Mouse (Mus musculus): ENCODE measurements around the gene Lamc2. TPM values are rescaled to one million over a fixed set of nuclear protein-coding genes. Genes with fewer than 3 reads are reported as not detected.

Lamc2 gene
- polyA plus RNA-seq, 1 experiment from 2014 or later: 0.47 TPM

DNA sequence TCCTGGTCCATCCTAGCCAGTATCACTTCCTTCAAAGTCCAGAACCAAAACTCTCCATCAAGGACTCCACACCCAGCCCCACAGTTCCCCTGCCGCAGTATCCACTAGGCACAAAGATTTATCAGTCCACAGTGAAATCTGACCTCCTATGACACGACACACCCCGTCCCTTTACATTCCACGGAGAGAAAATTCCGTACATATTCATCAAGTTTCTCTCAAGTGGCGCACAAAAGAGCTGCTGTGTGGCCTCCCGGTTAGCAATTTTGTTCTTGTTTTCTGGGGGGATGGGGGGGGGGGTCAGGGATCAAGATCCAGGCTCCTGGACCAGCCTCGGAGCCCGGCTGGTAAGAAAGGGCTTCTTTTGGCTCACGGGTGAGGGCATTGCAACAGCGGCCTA is 87.7 kb downstream of the Lamc2 start:
- Histone ChIP-seq H3K27ac (no peak overlapping the region), H3K36me3 (replicated peaks) (no peaks in the 10 kb centered on the region), H3K4me3 (replicated peaks) (no peak overlapping the region), H3K4me2 (no peak overlapping the region), H3K9me3 (no peaks in the 10 kb centered on the region), H3K9ac (no peak overlapping the region), H3K27me3 (peaks cover 10% of the 10 kb centered on the region; the same call in 1 of the 2 replicates), H3K4me1 (peaks cover 7% of the 10 kb centered on the region; the same call in 1 of the 2 replicates)
- 36% methylated on average over 11 of the region's 11 CpGs for WGBS
- ATAC-seq (ENCODE audit: low FRiP score): no peak

- 92% methylated on average over 6 of the region's 6 CpGs for WGBS
- ATAC-seq (ENCODE audit: low FRiP score): no peak
Observed at GRCm38 (mm10) chr1:153097017-153097675, 89.1 kb downstream of the Lamc2 start.

GRCm38 (mm10) chr1:153095826-153096727 is 90.2 kb downstream of the Lamc2 start:
- Histone ChIP-seq H3K4me2 (no peak overlapping the region), H3K27ac (no peak overlapping the region)
- WGBS: 13% methylated on average over 16 of the region's 16 CpGs

More at GRCm38 (mm10) chr1:153097017-153097675, 89.1 kb downstream of the Lamc2 start:
- Histone ChIP-seq H3K4me2 (no peak overlapping the region), H3K9ac (no peak overlapping the region), H3K4me3 (replicated peaks) (no peak overlapping the region), H3K27me3 (peaks cover 15% of the 10 kb centered on the region; the same call in 1 of the 2 replicates), H3K9me3 (no peaks in the 10 kb centered on the region), H3K4me1 (peaks cover 7% of the 10 kb centered on the region; the same call in 1 of the 2 replicates), H3K27ac (no peak overlapping the region), H3K36me3 (replicated peaks) (no peaks in the 10 kb centered on the region)

DNA sequence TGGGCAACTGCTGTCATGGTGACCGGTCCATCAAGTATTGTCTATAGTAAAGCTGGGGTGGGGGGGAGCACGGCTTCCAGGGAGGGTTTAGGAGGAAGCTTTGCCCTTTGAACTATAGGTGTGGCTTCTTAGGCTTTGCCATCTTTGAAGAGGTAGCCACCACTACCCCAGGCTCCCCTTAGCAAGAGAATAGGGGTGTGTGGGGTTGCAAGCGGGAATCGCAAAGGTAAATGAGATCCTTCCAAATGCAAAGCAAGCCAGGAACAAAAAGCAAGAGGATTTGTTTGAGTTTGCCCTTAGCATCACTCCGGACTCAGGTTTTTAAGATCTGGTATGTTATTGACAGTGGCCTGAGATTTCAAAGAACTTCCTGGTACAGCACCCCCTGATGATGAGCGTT is 90.9 kb downstream of the Lamc2 start:
- H3K4me3 ChIP-seq (replicated peaks): no peak overlapping the region
- no peak overlapping the region for H3K4me2 ChIP-seq
- H3K4me1 ChIP-seq: peaks cover 7% of the 10 kb centered on the region
- WGBS: 33% methylated on average over 6 of the region's 6 CpGs
- no peaks in the 10 kb centered on the region for H3K9me3 ChIP-seq
- no peak for ATAC-seq (ENCODE audit: low FRiP score)
- H3K27me3 ChIP-seq: peaks cover 22% of the 10 kb centered on the region; the same call in 1 of the 2 replicates
- H3K36me3 ChIP-seq (replicated peaks): no peaks in the 10 kb centered on the region
- H3K9ac ChIP-seq: no peak overlapping the region
- H3K27ac ChIP-seq: no peak overlapping the region

More at GRCm38 (mm10) chr1:153095826-153096727, 90.2 kb downstream of the Lamc2 start:
- Histone ChIP-seq H3K4me1 (peaks cover 7% of the 10 kb centered on the region), H3K36me3 (replicated peaks) (no peaks in the 10 kb centered on the region), H3K9ac (no peak overlapping the region), H3K9me3 (no peaks in the 10 kb centered on the region), H3K27me3 (peaks cover 15% of the 10 kb centered on the region; the same call in 1 of the 2 replicates), H3K4me3 (replicated peaks) (no peak overlapping the region)
- no peak for ATAC-seq (ENCODE audit: low FRiP score)

GRCm38 (mm10) chr1:153094226-153095076 is 91.8 kb downstream of the Lamc2 start:
- Histone ChIP-seq H3K4me3 (replicated peaks) (no peak overlapping the region), H3K36me3 (replicated peaks) (no peaks in the 10 kb centered on the region), H3K4me1 (peaks cover 7% of the 10 kb centered on the region), H3K9me3 (no peaks in the 10 kb centered on the region), H3K27me3 (peaks cover 27% of the 10 kb centered on the region; the same call in 1 of the 2 replicates), H3K4me2 (no peak overlapping the region), H3K9ac (no peak overlapping the region), H3K27ac (no peak overlapping the region)
- WGBS: 26% methylated on average over 12 of the region's 12 CpGs
- ATAC-seq (ENCODE audit: low FRiP score): no peak

- no peak for ATAC-seq (ENCODE audit: low FRiP score)
- H3K9me3 ChIP-seq: no peaks in the 10 kb centered on the region
- H3K27ac ChIP-seq: no peak overlapping the region
- H3K36me3 ChIP-seq (replicated peaks): no peaks in the 10 kb centered on the region
- H3K4me1 ChIP-seq: peaks cover 3% of the 10 kb centered on the region
- H3K4me2 ChIP-seq: no peak overlapping the region
- WGBS: 70% methylated on average over 4 of the region's 4 CpGs
- no peak overlapping the region for H3K4me3 ChIP-seq (replicated peaks)
- H3K27me3 ChIP-seq: peaks cover 27% of the 10 kb centered on the region; the same call in 1 of the 2 replicates
- no peak overlapping the region for H3K9ac ChIP-seq
Observed at GRCm38 (mm10) chr1:153093581-153093980, 92.7 kb downstream of the Lamc2 start.

DNA sequence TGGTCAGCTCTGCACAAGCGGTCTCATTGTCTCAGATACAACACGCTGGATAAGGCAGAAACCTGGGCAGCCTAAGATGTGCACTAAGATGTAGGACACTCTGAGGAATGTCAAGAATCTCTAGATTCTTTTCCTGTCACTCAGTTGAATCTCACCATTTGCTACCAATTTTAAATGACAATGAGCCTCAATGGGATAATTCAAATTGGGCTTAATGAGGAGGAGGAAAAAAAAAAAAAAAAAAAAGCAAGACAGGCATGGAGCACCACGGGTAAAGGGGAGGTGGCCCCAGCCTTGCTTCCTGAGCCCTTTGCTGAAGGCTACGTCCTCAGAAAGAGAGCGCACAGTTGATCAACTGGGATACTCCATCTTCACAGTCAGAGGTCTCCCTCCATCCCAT is 93.1 kb downstream of the Lamc2 start:
- Histone ChIP-seq H3K4me3 (replicated peaks) (no peak overlapping the region), H3K27ac (no peak overlapping the region), H3K9me3 (no peaks in the 10 kb centered on the region), H3K27me3 (peaks cover 27% of the 10 kb centered on the region; the same call in 1 of the 2 replicates), H3K36me3 (replicated peaks) (no peaks in the 10 kb centered on the region), H3K4me2 (no peak overlapping the region), H3K4me1 (no peaks in the 10 kb centered on the region; the same call in none of the 2 replicates), H3K9ac (no peak overlapping the region)
- 45% methylated on average over 5 of the region's 5 CpGs for WGBS
- no peak for ATAC-seq (ENCODE audit: low FRiP score)

DNA sequence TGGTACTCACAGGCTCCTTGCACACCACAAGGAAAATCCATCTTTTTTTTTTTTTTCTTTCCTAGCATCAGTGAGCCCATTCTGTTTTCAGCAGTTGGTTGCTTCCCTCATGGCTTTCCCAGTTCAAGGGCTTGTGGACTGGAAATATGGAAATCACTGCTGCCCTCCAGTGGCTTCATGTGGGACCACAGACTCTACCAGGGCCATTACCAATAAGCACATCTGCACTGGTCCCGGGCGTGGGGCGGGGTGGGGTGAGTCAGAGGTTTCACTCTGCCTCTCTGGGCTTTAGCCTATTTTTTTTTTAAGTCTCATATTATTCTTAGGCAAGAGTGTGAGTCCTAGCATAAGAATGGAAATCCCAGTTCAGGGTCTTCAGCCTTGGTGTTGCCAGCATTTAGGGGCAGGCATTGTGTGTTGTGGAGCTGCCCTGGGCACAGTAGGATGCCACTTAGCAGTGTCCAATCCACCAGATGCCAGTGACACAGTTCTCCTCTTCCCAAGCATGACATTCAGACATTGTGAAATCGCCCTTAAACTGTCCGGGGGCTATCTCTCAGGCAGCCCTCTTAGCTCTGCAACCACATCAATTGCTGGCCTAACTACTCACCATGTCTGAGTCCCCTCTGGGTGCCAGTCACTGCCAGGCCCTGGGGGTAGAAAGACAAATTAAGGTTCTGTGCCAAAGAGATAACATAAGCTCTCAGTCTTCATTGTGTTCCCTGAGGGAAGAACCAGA is 93.8 kb downstream of the Lamc2 start:
- Histone ChIP-seq H3K9me3 (no peaks in the 10 kb centered on the region), H3K4me1 (no peaks in the 10 kb centered on the region; the same call in none of the 2 replicates), H3K4me2 (no peak overlapping the region), H3K27me3 (peaks cover 27% of the 10 kb centered on the region; the same call in 1 of the 2 replicates), H3K9ac (no peak overlapping the region), H3K27ac (no peak overlapping the region), H3K36me3 (replicated peaks) (no peaks in the 10 kb centered on the region), H3K4me3 (replicated peaks) (no peak overlapping the region)
- 55% methylated on average over 5 of the region's 5 CpGs for WGBS
- peak; percentile 54; the same call in 1 of the 2 replicates for ATAC-seq (ENCODE audit: low FRiP score)

GRCm38 (mm10) chr1:153091438-153092236 is 94.6 kb downstream of the Lamc2 start:
- no peaks in the 10 kb centered on the region for H3K9me3 ChIP-seq
- WGBS: 43% methylated on average over 9 of the region's 9 CpGs
- no peaks in the 10 kb centered on the region for H3K36me3 ChIP-seq (replicated peaks)
- no peaks in the 10 kb centered on the region; the same call in none of the 2 replicates for H3K4me1 ChIP-seq
- peak; percentile 42; the same call in 1 of the 2 replicates for ATAC-seq (ENCODE audit: low FRiP score)
- H3K4me3 ChIP-seq (replicated peaks): no peak overlapping the region
- peaks cover 27% of the 10 kb centered on the region; the same call in 1 of the 2 replicates for H3K27me3 ChIP-seq
- 0 out of 2 replicates have a peak overlapping the region, but pooled peaks have one; percentile 38 for H3K27ac ChIP-seq
- H3K4me2 ChIP-seq: no peak overlapping the region
- H3K9ac ChIP-seq: no peak overlapping the region

- no peaks in the 10 kb centered on the region; the same call in 1 of the 2 replicates for H3K4me1 ChIP-seq
- H3K36me3 ChIP-seq (replicated peaks): no peaks in the 10 kb centered on the region
- H3K27ac ChIP-seq: no peak overlapping the region
- H3K4me2 ChIP-seq: no peak overlapping the region
- H3K9ac ChIP-seq: no peak overlapping the region
- H3K27me3 ChIP-seq: peaks cover 27% of the 10 kb centered on the region; the same call in 1 of the 2 replicates
- H3K4me3 ChIP-seq (replicated peaks): no peak overlapping the region
- no peaks in the 10 kb centered on the region for H3K9me3 ChIP-seq
- WGBS: 90% methylated on average over 4 of the region's 4 CpGs
- no peak for ATAC-seq (ENCODE audit: low FRiP score)
Observed at GRCm38 (mm10) chr1:153090807-153091206, 95.4 kb downstream of the Lamc2 start.

Measured in forebrain, embryonic 12.5 days (tissue).